Mouse (Mus musculus): ENCODE data around the gene Olfr70. TPM values are rescaled to one million over a fixed set of nuclear protein-coding genes. Genes with fewer than 3 reads are reported as not detected.

Olfr70 gene
- total RNA-seq (2015; ENCODE audit: low replicate concordance) (not detected in 2 replicates), total RNA-seq (2017; ENCODE audit: low replicate concordance) (not detected in 2 replicates)

DNA sequence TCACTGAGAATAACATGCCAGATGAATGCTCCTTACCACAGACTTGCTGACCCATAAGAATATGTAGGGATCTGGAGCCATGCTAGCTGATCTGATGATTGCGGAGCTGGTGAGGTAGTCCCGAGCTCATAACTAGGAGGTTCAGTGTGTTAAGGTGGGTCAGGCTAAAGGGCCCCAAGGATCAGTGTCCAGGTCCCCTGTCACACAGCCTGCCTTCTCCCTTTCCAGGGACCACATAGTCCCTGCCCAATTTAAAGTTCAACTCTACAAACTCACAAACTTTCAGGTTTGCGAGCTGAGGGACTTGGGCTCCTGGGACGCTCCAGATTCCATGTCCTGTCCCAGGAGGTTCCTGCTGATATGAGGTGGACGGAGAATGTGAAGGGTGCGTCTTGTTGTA lies at the start of gene Olfr70:
Gene Olfr70 (minus strand): TSS at position 101 of the 400 bp plus-strand sequence.
- no peak for ATAC-seq (replicated peaks; ENCODE audit: low FRiP score, poor library complexity, severe bottlenecking)

DNA sequence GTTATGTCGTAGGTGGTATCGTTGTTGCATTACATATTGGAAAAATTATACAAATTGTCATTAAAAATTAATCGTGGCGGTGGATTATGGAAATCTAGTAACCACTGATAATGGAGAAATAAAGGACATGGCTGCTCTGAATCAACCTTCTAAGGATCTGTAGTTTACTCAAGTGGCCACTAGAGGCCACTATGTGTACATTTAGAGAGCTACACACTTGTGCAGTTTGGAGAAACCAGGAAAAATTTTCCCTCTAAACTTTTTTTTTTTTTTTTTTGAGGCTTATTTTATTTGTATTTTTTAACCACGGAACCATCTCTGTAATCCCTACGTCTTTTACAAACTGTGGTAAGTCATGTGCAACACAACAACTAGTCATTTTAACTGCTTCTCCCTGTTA lies 44.6 kb upstream of the Olfr70 start:
- no peak for ATAC-seq (replicated peaks; ENCODE audit: low FRiP score, poor library complexity, severe bottlenecking)

DNA sequence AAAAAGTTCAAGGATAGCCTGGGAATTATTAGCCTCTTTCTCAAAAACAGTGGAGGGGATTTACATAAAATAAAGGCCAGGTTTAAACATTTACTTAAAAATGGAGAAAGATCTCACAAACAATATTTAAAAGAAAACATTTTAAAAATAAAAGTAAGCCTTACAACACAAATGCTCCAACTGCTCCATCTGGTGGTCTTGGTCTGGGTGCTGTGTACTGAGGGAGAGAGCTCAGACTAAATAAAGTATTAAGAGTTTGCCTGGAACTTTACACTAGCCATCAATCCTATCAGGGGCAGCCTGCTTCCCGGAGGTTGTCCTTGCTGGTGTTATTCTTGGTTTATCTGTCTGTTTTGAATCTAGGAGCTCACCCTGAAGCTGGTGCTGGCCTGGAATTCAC lies 42.5 kb upstream of the Olfr70 start:
- no peak for ATAC-seq (replicated peaks; ENCODE audit: low FRiP score, poor library complexity, severe bottlenecking)

DNA sequence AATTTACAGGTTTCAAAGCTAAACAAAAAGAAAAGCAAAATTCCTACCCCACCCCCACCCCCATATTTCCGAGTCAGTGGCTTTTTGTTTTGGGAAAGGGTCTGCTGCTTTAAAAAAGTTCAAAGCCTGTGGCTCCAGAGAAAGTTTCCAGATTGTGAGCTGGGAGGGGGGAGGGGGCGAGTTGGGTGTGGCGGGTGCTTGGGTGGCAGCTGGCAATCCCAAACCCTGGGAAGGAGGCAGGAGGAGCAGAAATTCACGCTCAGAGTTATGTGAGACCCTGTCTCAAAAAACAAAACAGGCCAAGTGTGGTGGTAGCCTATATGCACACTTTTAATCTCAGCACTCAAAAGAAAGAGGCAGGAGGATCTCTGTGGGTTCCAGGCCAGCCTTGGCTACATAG lies 42.0 kb upstream of the Olfr70 start:
- no peak for ATAC-seq (replicated peaks; ENCODE audit: low FRiP score, poor library complexity, severe bottlenecking)

DNA sequence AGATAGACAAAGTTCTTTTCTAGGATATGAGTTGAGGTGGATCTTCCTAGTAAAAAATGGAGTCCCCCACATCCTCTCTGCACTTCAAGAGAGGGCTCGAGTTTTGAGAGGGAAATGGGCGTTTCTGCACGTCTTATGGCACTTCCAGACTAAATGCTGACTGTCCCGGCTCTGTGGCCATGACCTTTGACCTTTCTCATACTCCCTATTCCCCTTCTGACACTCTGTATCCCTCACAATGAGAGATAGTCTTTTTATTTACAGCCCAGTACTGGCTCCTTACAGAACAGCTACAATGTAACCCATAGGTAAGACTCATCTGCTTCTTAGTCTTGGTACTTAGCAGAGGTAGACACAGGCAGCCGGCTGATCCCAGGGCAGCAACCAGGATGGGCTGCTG lies 40.9 kb upstream of the Olfr70 start:
- no peak for ATAC-seq (replicated peaks; ENCODE audit: low FRiP score, poor library complexity, severe bottlenecking)

DNA sequence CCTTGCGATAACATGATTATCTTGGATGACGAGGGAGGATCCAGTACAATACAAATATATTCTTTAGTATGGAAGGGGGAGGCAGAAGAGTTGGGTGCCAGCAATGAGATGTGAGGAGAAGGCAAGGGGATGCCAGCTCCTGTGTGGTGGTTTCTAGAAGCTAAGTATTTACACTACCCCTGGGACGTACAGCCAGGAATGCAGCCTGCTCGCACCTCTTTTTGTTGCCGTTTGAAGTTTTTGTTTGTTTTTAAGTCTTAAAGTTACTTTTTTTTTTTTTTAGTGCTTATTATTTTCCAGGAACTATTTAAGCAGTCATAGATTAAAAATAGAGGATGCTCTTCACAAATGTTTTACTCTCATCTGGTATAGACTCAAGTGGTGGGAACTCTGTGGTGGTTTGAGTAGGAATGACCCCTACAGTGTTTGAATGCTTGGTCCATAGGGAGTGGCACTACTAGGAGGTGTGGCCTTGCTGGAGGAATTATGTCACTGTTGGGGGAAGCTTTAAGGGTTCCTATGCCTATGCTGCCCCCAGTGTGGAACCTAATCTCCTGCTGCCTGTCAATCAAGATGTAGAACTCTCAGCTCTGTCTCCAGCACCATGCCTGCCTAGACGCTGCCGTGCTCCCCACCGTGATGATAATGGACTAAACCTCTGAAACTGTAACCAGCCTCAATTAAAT lies 38.5 kb upstream of the Olfr70 start:
- no peak for ATAC-seq (replicated peaks; ENCODE audit: low FRiP score, poor library complexity, severe bottlenecking)

DNA sequence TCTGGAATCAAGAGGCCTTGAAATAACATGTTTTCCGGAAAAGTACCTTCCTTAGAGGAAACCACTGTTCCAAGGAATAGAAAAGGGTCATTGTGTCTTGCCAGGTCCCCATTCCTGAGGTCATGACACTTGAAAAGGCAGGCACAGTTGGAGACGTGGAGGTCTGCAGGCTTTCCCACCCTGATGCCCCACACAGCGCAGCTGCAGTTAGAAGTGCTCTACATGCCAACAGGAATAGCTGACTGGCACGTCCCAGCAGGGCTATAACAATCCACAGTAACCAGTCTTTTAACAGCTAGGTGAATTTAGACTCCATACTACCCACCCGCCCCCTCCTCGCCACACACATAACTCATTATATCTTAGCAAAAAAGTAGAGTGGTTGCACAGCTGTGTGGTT lies 36.5 kb upstream of the Olfr70 start:
- ATAC-seq (replicated peaks; ENCODE audit: low FRiP score, poor library complexity, severe bottlenecking) = no peak

DNA sequence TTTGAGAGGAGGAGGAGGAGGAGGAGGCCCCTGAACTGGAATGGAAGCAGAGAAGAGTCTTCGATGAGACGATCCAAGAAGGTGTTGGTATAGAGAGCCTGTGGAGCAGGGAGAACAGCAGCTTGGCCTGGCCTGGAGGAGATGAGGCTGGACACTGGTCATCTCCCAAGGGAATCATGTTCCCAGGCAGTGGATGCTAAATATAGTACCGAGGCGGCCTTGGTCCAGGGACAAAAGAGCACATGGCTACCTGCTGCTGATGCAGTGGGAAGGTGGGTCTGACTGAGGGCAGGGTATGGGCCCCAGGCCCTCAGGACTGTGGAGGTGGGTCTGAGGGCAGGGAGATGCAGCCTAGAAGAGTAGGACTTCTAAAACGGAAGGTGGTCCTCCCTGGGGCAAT lies 32.6 kb upstream of the Olfr70 start:
- no peak for ATAC-seq (replicated peaks; ENCODE audit: low FRiP score, poor library complexity, severe bottlenecking)

DNA sequence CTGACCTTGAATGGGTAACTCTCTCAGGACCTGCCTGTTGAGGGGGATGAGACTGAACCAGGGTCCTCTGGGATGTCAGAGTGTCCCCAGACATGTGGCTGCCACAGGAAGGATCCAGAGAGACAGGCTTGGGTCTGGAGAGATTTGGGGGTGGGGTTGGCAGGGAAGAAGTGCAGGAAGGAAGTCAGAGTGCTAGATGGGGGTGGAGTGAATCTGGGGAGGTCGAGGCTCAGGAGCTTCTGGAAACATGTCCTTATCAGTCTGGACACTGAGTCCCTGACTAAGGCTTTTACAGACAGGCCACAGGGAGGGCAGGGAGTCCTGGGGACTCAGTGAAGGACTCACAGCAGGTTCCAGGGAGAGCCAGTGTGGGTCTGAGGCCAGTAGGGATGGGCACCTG lies 31.6 kb upstream of the Olfr70 start:
- ATAC-seq (replicated peaks; ENCODE audit: low FRiP score, poor library complexity, severe bottlenecking) = no peak

DNA sequence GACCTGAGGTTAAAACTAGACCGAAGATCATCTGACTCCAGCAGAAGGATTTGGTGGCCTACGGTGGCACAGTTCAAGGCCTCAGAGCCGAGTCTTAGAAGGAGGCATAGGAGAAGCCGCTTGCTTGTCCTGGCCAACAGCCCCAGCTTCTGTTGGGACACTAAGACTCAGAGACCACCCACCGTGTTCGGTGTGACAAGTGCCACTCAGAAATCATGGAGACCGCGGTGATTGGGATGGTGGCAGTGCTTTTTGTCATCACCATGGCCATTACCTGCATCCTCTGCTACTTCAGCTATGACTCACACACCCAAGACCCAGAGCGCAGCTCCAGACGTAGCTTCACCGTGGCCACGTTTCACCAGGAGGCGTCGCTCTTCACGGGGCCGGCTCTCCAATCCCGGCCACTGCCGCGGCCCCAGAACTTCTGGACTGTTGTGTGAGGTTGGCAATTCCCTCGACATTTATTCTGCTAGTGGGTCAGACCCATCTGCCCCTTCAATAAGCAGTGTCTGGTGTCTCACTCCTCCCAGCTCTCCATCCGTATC lies 30.2 kb upstream of the Olfr70 start:
- no peak for ATAC-seq (replicated peaks; ENCODE audit: low FRiP score, poor library complexity, severe bottlenecking)

DNA sequence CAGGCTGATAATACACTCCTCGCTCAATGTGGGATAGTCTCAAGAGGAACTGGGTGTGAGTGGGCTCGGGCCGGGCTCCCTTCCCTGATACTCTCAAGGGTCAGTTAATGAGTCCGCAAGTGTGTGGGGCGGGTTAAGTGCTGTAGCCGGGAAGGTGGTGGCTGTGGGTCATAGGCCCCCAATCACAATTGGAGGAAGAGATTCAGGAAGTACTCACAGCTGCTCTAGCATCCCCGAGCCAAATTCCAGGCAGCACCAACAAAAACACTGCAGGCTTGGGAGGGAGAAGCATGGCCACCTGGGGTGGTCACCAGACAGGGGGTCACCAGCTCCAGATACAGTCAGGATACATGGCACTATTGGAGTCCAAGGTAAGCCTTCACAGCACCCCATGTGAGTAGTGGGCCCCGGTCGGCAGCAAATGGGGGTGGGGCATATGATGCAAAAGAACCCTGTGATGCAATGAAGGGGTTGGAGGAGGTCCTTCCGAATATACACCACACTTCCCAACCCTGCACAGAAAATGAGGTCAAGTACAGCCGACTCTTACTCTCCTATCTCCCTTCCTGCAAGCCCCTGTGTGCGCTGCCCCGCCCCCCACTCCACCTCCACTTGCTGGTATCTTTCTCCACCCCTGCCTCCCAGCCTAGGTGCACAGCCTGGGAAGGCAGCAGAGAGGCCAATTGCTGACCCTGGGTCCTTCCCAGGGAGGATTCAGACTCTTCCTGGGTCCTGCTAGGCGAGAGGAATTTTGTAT lies 29.4 kb upstream of the Olfr70 start, which contains the start of gene Spaar:
Gene Spaar (plus strand): TSS at position 241 of the 757 bp plus-strand sequence.
- no peak for ATAC-seq (replicated peaks; ENCODE audit: low FRiP score, poor library complexity, severe bottlenecking)

DNA sequence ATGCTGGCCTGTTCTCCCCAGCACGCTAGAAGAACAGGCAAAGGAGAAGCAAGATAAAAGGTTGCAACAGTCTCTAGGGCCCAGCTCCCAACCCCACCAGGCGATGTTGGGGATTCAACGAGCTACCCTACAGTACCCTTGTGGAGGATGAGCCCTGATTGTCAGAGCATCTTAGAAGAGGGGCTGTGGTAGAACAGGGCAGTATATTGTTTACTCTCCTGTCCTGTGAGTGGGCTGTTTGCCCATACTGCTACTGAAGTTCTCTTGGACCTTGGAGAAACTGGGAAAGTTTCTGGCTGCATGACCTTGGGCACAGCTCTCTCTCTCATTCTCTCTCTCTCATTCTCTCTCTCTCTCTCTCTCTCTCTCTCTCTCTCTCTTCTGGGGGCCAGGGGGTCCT lies 28.5 kb upstream of the Olfr70 start:
- no peak for ATAC-seq (replicated peaks; ENCODE audit: low FRiP score, poor library complexity, severe bottlenecking)

DNA sequence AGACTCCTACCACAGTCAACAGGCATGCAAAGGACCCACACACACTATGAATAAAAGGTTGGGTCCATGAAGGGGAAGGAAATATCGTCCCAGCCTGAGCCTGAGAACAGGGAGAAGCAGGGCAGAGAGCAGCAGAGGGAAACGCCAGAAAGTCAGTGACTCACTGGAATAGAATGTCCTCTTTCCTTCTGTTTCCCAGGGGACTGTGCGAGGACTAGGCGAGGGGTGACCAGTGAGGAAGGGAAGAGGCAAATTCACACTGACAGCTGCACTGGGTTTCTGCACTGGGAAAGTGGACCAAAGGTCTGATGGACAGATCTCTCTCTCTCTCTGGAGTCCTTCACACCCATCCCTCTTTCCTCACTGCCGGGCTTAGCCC lies 28.0 kb upstream of the Olfr70 start:
- no peak for ATAC-seq (replicated peaks; ENCODE audit: low FRiP score, poor library complexity, severe bottlenecking)

DNA sequence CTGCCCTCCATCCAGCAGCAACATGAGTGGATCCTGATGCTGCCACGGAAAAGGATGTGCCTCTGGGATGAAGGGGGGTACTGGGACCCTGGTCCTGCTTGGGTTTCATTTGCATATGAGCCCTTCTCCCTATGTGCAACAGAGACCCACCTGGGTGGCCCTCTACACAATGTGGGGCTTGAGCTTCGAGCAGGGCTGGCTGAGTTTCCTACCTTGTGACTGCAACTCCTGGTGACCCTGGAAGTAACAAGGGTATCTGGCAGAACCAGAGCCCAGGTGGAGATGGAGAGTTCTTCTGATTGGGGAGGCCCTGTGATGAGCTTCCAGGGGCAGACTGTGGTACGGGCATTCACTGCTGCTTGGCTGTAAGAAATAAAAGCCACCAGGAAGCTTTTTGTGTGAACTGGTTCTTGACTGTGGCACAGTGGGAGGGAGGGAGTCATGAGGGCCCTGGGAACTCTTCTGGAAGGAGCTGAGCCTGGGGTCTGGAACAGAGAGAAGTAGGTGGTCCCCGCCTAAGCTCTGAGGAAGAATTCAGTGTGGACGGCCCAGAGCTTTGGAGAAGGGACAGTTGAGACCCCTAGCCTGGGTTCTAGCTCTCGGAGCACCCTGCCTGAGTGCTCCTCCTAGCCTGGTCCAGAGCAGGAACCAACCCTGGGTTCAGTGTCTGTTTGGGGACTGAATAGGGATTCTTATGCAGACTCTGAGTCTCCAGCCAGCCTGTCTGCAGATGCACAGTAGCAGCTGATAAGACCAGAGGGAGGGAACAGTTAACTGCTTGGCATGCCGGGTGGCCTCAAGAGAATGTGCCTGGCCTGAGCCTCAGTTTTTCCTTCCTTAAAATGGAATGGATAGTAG lies 27.3 kb upstream of the Olfr70 start:
- ATAC-seq (replicated peaks; ENCODE audit: low FRiP score, poor library complexity, severe bottlenecking) = no peak

DNA sequence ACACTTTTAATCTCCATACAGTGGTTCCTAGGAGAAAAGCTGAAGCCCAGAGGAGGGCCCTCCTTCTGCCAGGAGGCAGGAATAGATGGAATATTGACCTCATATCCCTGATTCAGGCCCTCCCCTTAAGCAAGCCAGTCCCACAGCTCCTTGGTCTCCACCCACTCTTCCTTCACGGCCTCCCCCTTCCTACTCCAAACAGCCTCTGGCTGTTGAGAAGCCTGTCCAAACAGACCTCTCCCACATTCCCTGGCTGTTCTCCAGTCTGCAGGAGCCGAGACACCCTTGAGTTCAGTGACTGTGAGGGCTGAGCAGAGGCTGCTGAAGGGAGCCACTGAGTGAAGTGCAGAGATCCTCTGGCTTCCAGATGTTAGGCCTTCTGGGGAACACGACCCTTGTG lies 26.4 kb upstream of the Olfr70 start, which contains the start of gene Hrct1:
Gene Hrct1 (plus strand): TSS at position 194 of the 400 bp plus-strand sequence.
- no peak for ATAC-seq (replicated peaks; ENCODE audit: low FRiP score, poor library complexity, severe bottlenecking)

DNA sequence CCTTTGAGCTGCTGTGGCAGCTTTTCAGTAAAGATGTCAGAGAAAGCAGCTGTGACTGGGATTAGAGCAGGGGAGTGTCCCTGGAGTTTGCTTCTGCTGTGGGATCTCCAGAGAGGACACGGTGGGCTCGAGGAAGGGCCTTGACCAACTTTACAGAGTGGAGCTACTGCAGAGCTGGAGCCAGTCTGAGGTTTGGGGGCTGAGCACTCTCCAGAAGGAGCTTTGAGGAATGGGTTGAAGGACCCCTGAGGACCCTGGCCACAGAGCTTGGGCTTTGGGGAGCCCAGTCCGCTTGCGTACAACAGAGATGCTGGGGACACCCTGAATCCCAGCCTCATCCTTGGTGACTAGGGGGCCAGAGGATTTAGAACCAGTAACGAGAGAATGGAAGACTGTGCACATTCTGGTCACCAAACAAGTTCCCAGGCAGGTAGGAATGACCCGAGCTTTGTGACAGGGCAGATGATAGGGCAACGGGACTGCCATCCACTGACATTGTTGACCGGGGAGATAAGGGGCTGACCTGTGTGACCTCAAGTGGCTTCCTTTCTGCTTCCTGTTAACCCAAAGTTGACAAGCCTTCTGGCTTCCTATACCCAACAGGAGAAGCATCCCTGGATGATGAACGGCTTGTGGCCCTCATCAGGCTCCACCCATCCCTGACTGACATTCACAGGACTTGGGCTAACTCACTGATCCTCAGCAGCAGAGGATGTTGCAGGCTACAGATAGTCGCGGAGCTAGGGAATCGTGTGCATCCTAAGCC lies 25.8 kb upstream of the Olfr70 start:
- ATAC-seq (replicated peaks; ENCODE audit: low FRiP score, poor library complexity, severe bottlenecking) = no peak

DNA sequence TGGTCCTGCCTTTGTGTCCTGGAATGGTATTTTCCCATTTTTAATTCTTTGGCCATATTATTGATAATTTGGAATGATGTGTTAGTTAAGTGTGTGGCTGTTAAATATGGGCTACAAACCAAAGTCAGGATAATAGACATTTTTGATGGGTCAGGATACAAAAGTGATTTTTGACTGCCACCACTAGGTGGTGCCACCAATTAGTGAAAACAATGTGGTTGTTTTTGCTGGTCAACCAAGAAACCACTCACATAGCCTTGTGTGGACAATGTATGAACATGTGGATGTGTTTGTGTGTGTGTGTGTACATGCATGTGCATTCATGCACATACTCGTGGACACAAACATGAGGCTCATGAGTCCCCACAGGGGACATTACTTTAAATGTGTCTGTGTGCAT lies 24.2 kb upstream of the Olfr70 start:
- no peak for ATAC-seq (replicated peaks; ENCODE audit: low FRiP score, poor library complexity, severe bottlenecking)

DNA sequence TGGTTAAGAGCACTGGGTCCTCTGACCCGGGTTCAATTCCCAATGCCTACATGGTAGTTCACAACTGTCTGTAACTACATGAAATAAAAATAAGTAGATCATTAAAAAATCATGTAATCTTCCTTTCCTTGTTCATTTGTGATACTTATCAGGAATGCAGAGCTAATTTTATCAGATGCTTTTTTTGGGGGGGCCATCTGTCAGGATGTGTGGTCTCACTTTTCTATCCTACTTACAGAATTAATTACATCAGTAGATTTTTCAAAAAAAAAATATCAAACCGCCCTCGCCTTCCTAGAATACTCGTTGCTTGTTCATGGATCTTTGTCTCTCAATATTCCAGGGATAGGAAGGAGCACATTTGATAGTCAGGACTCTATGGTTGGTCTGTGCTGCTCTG lies 21.6 kb upstream of the Olfr70 start:
- no peak for ATAC-seq (replicated peaks; ENCODE audit: low FRiP score, poor library complexity, severe bottlenecking)

DNA sequence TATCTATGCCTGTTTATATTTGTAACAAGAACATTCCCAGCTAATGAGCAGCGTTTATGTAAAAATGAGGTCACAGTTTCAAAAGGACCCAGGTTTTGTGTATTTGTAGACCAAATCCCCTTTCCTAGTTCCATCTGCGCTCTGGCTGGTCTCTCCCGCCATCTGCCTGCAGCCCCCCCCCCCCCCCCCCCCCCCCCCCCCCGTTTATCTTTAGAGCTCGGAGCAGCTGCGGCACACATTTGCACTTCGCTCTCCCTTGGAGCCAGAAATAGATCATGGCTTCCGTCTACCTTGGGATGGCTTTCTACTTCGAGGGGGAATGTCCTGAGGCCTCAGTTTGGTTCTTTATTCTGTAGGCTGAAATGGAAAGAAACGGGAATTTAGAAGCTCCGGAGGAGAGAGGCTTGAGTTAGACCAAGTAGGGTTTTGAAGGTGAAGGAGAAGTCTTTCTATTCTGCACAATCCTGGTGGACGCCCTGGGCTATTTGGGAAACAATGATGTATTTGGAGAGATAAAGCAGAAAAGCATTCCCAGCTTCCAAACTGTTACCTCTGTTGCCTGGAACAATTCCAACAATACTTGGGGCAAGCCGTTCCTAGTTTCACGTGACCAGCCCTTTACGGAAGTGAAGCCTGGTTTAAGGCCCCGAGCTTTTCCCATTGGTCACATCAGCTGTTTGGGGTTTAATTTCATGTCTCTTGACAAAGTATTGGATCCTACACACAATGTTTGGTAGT lies 20.1 kb upstream of the Olfr70 start:
- no peak for ATAC-seq (replicated peaks; ENCODE audit: low FRiP score, poor library complexity, severe bottlenecking)

Data from erythroid progenitor cell, adult 5-6 weeks (primary cell).